Mouse (Mus musculus) liver, embryonic 12.5 days (tissue): ENCODE results near the gene Fbxl19. TPM values are rescaled to one million over a fixed set of nuclear protein-coding genes. Genes with fewer than 3 reads are reported as not detected.
A peak's percentile ranks its signal among the peaks of the same experiment; 100 is the strongest.

Experiments used
- ATAC-seq: fragments of 200-750 bp; cut with Nextera tagmentation; 2 replicates; pipeline ENCODE4 v1.8.0; 2017; ENCODE audit warnings: moderate number of reproducible peaks, mild to moderate bottlenecking, moderate library complexity
- H3K27ac ChIP-seq: fragments of 300-500 bp; sonication (generic); 2 replicates; pipeline ENCODE4 v1.5.1; 2016; ENCODE audit warnings: mild to moderate bottlenecking
- H3K27me3 ChIP-seq: fragments of 300-500 bp; sonication (generic); replicated peaks from 2 replicates; pipeline ENCODE4 v1.6.1; 2016; ENCODE audit warnings: mild to moderate bottlenecking, moderate library complexity
- H3K36me3 ChIP-seq: fragments of 300-500 bp; sonication (generic); 2 replicates; pipeline ENCODE4 v1.6.1; 2016; ENCODE audit warnings: mild to moderate bottlenecking, moderate library complexity
- H3K4me1 ChIP-seq: fragments of 300-500 bp; sonication (generic); 2 replicates; pipeline ENCODE4 v1.6.1; 2016
- H3K4me2 ChIP-seq: fragments of 300-500 bp; sonication (generic); 2 replicates; pipeline ENCODE4 v1.6.1; 2016; ENCODE audit warnings: mild to moderate bottlenecking, moderate library complexity
- H3K4me3 ChIP-seq: fragments of 300-500 bp; sonication (generic); 2 replicates; pipeline ENCODE4 v1.5.1; 2016; ENCODE audit warnings: mild to moderate bottlenecking, moderate library complexity
- H3K9ac ChIP-seq: fragments of 300-500 bp; sonication (generic); 2 replicates; pipeline ENCODE4 v1.6.1; 2016; ENCODE audit warnings: mild to moderate bottlenecking, moderate library complexity
- H3K9me3 ChIP-seq: fragments of 300-500 bp; sonication (generic); replicated peaks from 2 replicates; pipeline ENCODE4 v1.6.1; 2016; ENCODE audit warnings: mild to moderate bottlenecking, moderate library complexity
- WGBS: fragments of 180-500 bp; shearing (Covaris S2); methylation state at CpG from one replicate; pipeline ENCODE4 v1.1.7; 2016; ENCODE audit not compliant: insufficient replicate concordance; 5-methylcytosine and 5-hydroxymethylcytosine counted together
- microRNA counts: library from miRNA; unstranded; fragments of <30 nt; microRNA quantifications from one replicate; lab custom pipeline; 2017
- microRNA-seq: library from miRNA; unstranded; fragments of <30 nt; microRNA quantifications from one replicate; pipeline ENCODE4, GENCODE M21; 2017
- polyA plus RNA-seq: library from polyadenylated mRNA; unstranded; fragments of >200 nt; fragmentation: Nextera tagmentation; extraction: Ambion mirVana; gene quantifications from 2 replicates; pipeline ENCODE4 v1.2.1, GENCODE M21; 2016

The Fbxl19 gene
- polyA plus RNA-seq, 1 experiment from 2014 or later = 3.7 TPM

- ATAC-seq = no peak
- no peak overlapping the region for H3K9ac ChIP-seq
- peaks cover 23% of the 10 kb centered on the region for H3K4me1 ChIP-seq
These were observed 70.0 kb downstream of the Fbxl19 start for GRCm38 (mm10) chr7:127814241-127814921.

GRCm38 (mm10) chr7:127815116-127815665, 70.8 kb downstream of the Fbxl19 start:
- Histone ChIP-seq H3K9me3 (no peaks in the 10 kb centered on the region), H3K4me1 (peaks cover 23% of the 10 kb centered on the region), H3K4me3 (no peak overlapping the region), H3K36me3 (no peaks in the 10 kb centered on the region), H3K27me3 (no peaks in the 10 kb centered on the region), H3K9ac (no peak overlapping the region; the same call in 1 of the 2 replicates), H3K27ac (peak overlapping the region; percentile 72), H3K4me2 (no peak overlapping the region)
- no peak for ATAC-seq
- 81% methylated on average over 15 of the region's 15 CpGs for WGBS

More at GRCm38 (mm10) chr7:127814241-127814921, 70.0 kb downstream of the Fbxl19 start:
- 74% methylated on average over 19 of the region's 19 CpGs for WGBS
- Histone ChIP-seq H3K4me3 (no peak overlapping the region), H3K9me3 (no peaks in the 10 kb centered on the region), H3K27ac (peak overlapping the region; percentile 72), H3K4me2 (no peak overlapping the region), H3K36me3 (no peaks in the 10 kb centered on the region), H3K27me3 (no peaks in the 10 kb centered on the region)

GRCm38 (mm10) chr7:127815954-127816821, 71.8 kb downstream of the Fbxl19 start:
- WGBS = 50% methylated on average over 15 of the region's 15 CpGs
- Histone ChIP-seq H3K4me3 (no peak overlapping the region), H3K9ac (no peak overlapping the region; the same call in 1 of the 2 replicates), H3K4me2 (no peak overlapping the region), H3K9me3 (no peaks in the 10 kb centered on the region), H3K27me3 (no peaks in the 10 kb centered on the region), H3K4me1 (peaks cover 29% of the 10 kb centered on the region), H3K36me3 (no peaks in the 10 kb centered on the region), H3K27ac (peak overlapping the region; percentile 45)
- ATAC-seq = peak; percentile 44; the same call in 1 of the 2 replicates

GRCm38 (mm10) chr7:127817053-127817452, 72.7 kb downstream of the Fbxl19 start:
- no peak overlapping the region for H3K4me2 ChIP-seq

GRCm38 (mm10) chr7:127817776-127818175, 73.4 kb downstream of the Fbxl19 start:
- no peak for ATAC-seq
- no peaks in the 10 kb centered on the region for H3K36me3 ChIP-seq
- 84% methylated on average over 5 of the region's 5 CpGs for WGBS

More at GRCm38 (mm10) chr7:127817053-127817452, 72.7 kb downstream of the Fbxl19 start:
- H3K9ac ChIP-seq = no peak overlapping the region
- no peaks in the 10 kb centered on the region for H3K36me3 ChIP-seq
- H3K9me3 ChIP-seq = no peaks in the 10 kb centered on the region
- H3K4me1 ChIP-seq = peaks cover 33% of the 10 kb centered on the region
- no peak overlapping the region for H3K27ac ChIP-seq
- no peak overlapping the region for H3K4me3 ChIP-seq
- 67% methylated on average over 7 of the region's 7 CpGs for WGBS
- no peak for ATAC-seq
- 0 out of 2 replicates have a peak, but pooled peaks cover 3% of the 10 kb centered on the region for H3K27me3 ChIP-seq

More at GRCm38 (mm10) chr7:127817776-127818175, 73.4 kb downstream of the Fbxl19 start:
- H3K27ac ChIP-seq = no peak overlapping the region
- H3K9me3 ChIP-seq = no peaks in the 10 kb centered on the region
- H3K27me3 ChIP-seq = 0 out of 2 replicates have a peak, but pooled peaks cover 8% of the 10 kb centered on the region
- no peak overlapping the region for H3K4me2 ChIP-seq
- H3K9ac ChIP-seq = no peak overlapping the region
- H3K4me3 ChIP-seq = no peak overlapping the region
- H3K4me1 ChIP-seq = peaks cover 36% of the 10 kb centered on the region

MicroRNAs encoded within 50 kb of the gene (microRNA counts, 519-probe panel; counts per million panel counts)
- 582 counts per million, percentile 70 among the panel's probes with 10 or more counts for microRNA mmu-miR-762 (lab: Ali Mortazavi, UCI)

Small RNA genes within 50 kb of the gene (microRNA-seq; reads per million reads assigned to microRNA genes)
- not detected for gene Mir762

Other genes starting within 250 kb of the Fbxl19 start
- gene Srcap, start 232.6 kb upstream of the Fbxl19 start, polyA plus RNA-seq = 38.2 and 38.8 TPM in 2 replicates
- gene Gm42715, start 225.0 kb upstream of the Fbxl19 start, polyA plus RNA-seq = 7.9 and 8.8 TPM in 2 replicates
- gene Tmem265, start 183.2 kb upstream of the Fbxl19 start, polyA plus RNA-seq = 1.7 and 2.9 TPM in 2 replicates
- gene Phkg2, start 171.2 kb upstream of the Fbxl19 start, polyA plus RNA-seq = 23.1 and 26.7 TPM in 2 replicates
- 7.9 and 8.8 TPM in 2 replicates for gene Ccdc189, start 155.9 kb upstream of the Fbxl19 start, polyA plus RNA-seq
- 36.3 and 36.9 TPM in 2 replicates for gene Rnf40, start 155.8 kb upstream of the Fbxl19 start, polyA plus RNA-seq
- gene Zfp629, start 128.7 kb upstream of the Fbxl19 start, polyA plus RNA-seq = 3.3 and 3.8 TPM in 2 replicates
- 40.6 and 43.6 TPM in 2 replicates for gene Bcl7c, start 35.6 kb upstream of the Fbxl19 start, polyA plus RNA-seq
- 3.6 and 4.6 TPM in 2 replicates for gene Ctf1, start 31.8 kb upstream of the Fbxl19 start, polyA plus RNA-seq
- gene Ctf2, start 12.4 kb upstream of the Fbxl19 start, polyA plus RNA-seq = 0.13 and 0.26 TPM in 2 replicates
- gene Orai3, start 25.3 kb downstream of the Fbxl19 start, polyA plus RNA-seq = 14.8 and 15.0 TPM in 2 replicates
- 13.1 and 13.7 TPM in 2 replicates for gene Setd1a, start 32.1 kb downstream of the Fbxl19 start, polyA plus RNA-seq
- gene Gm49388, start 41.1 kb downstream of the Fbxl19 start, polyA plus RNA-seq = not detected in 2 replicates
- 28.0 and 29.8 TPM in 2 replicates for gene Hsd3b7, start 56.1 kb downstream of the Fbxl19 start, polyA plus RNA-seq
- 19.0 and 21.1 TPM in 2 replicates for gene Stx4a, start 79.8 kb downstream of the Fbxl19 start, polyA plus RNA-seq
- gene Stx1b, start 80.0 kb downstream of the Fbxl19 start, polyA plus RNA-seq = 0.20 and 0.56 TPM in 2 replicates
- 8.6 and 9.1 TPM in 2 replicates for gene Zfp646, start 131.7 kb downstream of the Fbxl19 start, polyA plus RNA-seq
- 11.2 and 11.3 TPM in 2 replicates for gene Zfp668, start 132.3 kb downstream of the Fbxl19 start, polyA plus RNA-seq
- 0.26 and 0.49 TPM in 2 replicates for gene Prss53, start 146.4 kb downstream of the Fbxl19 start, polyA plus RNA-seq
- gene Gm21974, start 150.9 kb downstream of the Fbxl19 start, polyA plus RNA-seq = not detected in 2 replicates
- gene Vkorc1, start 151.1 kb downstream of the Fbxl19 start, polyA plus RNA-seq = 75.0 and 80.3 TPM in 2 replicates
- gene Bckdk, start 159.5 kb downstream of the Fbxl19 start, polyA plus RNA-seq = 81.3 and 82.2 TPM in 2 replicates
- 29.5 and 31.0 TPM in 2 replicates for gene Kat8, start 168.0 kb downstream of the Fbxl19 start, polyA plus RNA-seq
- 4.0 and 4.4 TPM in 2 replicates for gene Prss8, start 185.6 kb downstream of the Fbxl19 start, polyA plus RNA-seq
- 3.9 and 5.1 TPM in 2 replicates for gene Prss36, start 202.2 kb downstream of the Fbxl19 start, polyA plus RNA-seq
- gene Fus, start 222.9 kb downstream of the Fbxl19 start, polyA plus RNA-seq = 217 and 225 TPM in 2 replicates
- 32.9 and 33.8 TPM in 2 replicates for gene Pycard, start 249.3 kb downstream of the Fbxl19 start, polyA plus RNA-seq